Mouse (Mus musculus) urinary bladder, adult 18-20 months (tissue): ENCODE measurements around the gene Usp21.
A peak's percentile ranks its signal among the peaks of the same experiment; 100 is the strongest.
"Not testable (repeated sequence)": the region's sequence is repeated elsewhere in the genome, so short reads cannot be mapped to it uniquely, and the experiment has no call there.

ENCODE experiments used
- DNase-seq, 2 experiments: peaks; one replicate each; pipeline ENCODE4 v3.0.0; 2022; ENCODE audit warnings: low spot score in 2 of 2, mixed read lengths in 2 of 2

The Usp21 gene

DNA sequence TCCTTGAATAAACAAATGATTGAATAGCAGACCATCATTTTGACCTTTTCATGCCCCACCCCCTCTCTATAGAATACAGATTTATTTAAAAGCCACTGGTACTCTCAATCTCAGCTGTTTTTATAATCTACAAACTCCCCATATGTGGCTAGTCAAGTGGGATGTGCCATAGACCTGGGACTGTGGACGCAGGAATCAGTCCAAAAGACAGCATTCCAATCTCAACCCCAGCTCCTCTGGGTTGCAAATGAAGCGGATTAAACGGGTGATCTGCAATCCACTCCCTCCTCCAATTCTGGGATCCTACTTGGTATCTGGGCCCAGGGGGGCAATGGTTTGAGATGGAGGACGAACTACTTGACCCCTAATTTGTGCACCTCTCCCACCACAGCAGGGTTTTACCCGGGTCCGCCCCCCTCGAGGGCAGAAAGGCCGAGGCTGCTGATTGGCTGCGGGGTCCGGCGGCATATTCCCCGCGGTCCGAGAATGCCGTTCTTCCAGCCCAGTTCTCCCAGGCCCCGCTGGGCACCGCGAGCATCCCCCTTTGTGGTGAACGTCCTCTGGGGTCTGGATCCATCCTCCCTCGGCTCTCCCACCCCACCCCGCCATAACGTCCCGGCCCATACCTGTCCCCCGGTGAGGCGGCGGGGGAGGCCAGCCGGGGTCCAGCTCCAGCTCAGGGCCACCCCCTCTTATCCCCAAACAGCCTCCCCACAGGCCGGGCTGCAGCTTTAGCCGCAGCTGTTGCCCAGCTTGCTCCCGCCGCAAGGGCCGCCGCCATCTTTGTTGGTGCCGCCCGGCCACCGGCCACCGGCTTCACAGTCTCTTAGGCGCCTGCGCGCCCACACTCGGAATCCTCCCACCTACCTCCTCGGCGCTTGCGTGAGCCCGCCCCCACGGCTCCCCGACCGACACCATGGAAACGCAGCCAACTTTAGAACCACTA, at the start of gene Usp21:
TSS of gene Usp21 (minus strand) at position 856 of the 946 bp plus-strand sequence.
- DNase-seq = peak; percentile 86 to 89

DNA sequence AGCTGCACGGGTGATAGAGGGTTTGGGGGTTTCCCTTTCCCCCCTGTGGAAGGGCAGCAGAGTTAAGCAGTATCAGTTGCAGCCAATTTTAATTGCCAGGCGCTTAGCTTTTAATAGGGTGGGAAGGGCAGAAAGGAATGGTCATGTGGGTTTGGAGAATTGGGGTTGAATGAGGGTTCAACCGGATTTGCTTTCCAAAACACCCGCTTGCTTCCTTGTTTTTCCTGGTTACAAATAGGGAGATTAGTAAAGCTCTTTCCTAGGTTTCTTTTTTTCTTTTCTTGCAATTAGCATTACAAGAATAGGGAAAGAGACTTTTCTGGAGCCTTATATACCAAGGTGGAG, 42.4 kb upstream of the Usp21 start:
- DNase-seq = no peak

DNA sequence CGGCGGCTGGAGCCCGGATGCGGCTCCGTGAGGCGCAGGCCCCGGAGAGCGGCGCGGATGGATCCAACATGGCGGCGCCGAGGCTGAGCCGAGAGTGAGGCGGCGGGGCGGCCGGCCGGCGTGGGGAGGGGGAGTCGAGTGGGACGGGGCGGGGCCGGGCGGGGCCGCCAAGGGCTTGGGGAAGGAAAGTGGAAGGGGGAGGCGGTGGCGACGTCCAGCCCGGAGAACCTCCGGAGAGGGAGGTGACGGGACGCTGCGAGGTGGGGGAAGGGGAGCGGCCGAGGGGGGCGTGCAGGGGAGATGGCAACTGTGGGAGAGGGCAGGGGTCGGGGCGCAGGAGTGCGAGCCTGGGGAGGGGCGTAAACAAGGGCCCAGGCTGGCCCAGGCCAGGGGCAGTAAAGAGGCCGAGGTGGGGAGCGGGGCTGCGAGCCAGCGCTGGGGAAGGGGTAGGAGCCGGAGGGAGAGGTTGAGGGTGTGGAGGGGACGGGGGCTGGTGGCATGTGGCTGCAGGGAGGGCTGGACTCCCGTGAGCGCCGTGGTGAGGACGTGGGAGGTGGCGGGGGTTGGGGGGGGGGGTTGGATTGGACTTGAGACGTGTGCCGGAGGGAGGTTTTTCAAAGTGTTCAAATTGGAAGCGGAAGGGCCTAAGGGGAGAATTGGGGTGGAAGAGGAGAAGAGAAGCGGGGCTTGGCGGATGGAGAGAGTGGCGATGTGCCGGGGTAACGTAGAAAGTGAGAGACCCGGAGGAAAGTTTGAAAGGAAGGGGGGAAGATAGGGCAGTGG, 41.8 kb upstream of the Usp21 start:
- DNase-seq = no peak

DNA sequence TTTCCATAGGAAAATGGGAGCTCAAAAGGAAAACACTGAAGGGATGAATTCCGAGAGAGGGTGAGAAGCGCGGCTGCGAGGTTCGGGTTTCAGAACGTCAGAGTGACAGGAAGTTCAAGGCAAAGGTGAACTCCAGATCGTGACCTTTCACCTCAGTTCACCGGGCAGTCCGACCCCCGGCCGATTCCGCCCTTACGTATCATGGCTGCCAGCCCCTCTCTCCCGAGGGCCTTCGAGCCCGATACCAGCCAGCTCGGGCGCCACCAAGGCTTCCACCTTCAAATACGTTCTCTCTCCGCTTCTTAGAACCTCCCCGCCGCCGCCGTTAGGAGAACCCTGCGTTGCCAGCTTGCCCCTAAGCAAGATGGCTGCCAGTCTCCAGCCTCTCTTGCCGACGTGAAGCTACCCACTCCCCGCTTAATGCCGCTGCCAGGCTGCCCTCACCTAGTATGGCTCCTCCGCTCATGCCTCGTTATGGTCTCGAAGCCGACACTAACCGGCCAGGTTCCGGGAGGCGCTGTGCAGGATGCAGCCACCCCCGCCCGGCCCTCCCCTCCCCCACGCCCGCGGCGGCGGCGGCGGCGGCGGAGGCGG, 41.1 kb upstream of the Usp21 start, which contains the start of gene Dedd:
TSS of gene Dedd (plus strand) at position 307 of the 594 bp plus-strand sequence.
- peak; percentile 87 to 88 for DNase-seq

DNA sequence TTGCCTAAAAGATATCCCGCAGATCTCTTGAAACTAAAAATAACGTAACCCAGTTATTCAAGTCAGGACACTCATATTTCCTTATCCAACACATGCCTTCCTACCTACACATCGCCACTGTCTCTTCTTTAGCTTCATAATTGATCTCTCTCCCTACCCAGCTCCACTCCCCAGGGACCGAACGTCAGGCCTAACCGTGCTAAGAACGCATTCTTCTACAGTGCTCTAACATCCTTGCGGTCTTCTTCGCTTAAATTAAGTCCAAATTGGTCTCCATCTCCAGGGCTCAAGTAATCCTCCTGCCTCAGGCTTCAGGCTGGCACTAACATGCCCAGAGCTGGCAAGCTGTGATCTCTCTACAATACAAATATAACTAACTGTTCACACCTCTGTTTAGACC, 40.5 kb upstream of the Usp21 start:
- DNase-seq = no peak

DNA sequence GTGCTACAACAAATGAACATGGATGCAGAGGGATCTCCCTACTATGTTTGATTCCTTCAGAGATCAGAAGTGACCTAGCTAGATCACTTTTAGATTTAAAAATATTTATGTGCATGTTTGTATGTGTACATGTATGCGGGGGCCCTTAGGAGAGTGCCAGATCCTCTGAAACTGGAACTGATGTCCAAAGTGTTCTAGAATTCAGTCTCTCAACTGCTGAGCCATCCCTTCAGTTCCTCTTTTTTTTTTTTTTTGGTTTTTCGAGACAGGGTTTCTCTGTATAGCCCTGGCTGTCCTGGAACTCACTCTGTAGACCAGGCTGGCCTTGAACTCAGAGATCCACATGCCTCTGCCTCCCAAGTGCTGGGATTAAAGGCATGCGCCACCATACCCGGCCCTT, 38.8 kb upstream of the Usp21 start:
- DNase-seq = not testable (repeated sequence)

DNA sequence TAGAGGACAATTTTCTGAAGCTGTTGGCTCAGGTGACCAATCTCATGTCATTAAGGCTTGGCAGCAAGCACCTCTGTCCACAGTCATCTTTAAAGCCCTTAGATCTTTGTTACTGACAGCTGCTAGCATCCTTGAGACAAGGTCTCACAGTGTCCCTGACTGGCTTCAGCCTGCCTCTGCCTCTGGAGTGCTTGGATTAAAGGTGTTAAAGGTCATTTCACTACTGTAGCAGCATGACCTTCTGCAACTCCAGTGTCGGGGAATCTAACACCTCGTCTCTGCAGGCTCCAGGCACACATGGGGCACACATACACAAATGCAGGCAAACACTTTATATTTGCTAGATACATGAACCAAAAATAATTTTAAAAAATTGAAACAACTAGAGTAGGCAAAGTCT, 37.8 kb upstream of the Usp21 start:
- no peak for DNase-seq

DNA sequence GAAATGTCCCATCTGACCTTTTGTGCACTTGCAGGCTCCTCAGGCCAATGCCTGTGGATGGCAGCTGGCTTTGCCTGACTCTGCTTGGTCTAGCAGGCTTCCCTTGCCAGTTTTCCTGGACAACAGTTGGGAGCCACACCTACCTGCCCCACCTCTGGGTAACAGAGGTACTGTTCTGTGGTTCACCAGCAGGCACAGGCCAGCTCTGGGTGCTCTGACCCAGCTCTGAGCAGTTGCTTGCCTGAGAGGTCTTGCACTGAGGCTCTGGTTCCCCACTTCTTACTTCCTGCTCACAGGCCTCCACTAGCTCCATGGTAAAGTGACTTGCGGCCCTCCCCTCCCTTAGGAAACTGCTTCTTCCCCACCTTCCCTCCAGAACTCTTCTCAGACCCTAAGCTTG, 34.2 kb upstream of the Usp21 start:
- DNase-seq = no peak

DNA sequence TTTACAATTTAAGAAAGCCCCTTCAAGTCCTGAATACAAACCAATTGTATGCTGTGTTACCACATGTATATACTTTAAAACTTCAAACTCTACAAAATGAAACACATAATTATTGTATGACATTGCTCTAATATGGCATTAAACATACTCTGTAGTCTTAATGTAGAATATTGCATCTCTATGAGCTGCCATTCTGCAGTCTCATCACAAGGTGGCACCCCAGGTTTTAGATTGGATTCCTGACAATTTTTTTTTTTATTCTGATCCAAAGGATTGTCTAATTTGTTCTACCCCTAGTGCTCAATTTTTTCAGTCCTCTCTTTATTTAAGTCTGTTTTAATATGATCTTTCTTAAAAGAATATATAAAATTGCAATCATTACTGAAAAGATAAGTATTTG, 33.6 kb upstream of the Usp21 start:
- DNase-seq = no peak

DNA sequence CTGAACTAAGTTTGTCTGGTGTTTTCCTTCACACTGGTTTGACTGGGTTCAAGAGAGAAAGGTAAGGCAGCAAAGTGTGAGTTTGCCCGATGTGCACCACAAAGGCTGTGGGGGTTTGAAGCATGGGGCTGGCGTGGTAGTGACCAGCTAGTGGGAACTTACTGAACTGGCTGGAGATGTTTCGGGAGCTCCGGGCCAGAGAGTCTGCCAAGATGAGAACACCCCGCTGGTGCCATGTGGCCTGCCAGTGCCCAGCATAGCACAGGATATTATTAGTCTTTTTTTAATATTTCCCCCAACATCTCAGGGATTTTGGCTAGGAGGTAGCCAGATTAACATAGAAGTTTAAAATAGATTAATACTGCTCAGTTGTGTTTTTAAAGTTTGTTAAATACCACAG, 32.4 kb upstream of the Usp21 start:
- no peak for DNase-seq

DNA sequence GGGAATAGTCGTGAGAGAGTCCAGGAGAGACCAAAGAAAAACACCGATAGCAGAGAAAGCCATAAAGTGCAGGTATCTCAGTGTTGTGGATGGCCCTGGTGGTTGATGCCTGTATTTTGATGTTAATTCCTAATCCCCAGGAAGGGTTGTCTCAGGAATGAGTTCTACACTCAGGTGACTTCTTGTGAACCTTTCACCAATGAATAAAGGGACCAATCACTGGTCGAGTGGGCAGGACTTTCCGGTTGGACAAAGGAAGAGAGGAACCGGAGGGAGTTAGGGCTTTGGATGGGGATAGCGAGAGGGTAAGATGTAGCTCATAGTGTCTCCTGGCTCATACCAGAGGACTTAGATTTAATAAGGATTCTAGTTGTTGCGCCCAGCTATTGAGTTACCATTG, 32.0 kb upstream of the Usp21 start:
- DNase-seq = no peak

DNA sequence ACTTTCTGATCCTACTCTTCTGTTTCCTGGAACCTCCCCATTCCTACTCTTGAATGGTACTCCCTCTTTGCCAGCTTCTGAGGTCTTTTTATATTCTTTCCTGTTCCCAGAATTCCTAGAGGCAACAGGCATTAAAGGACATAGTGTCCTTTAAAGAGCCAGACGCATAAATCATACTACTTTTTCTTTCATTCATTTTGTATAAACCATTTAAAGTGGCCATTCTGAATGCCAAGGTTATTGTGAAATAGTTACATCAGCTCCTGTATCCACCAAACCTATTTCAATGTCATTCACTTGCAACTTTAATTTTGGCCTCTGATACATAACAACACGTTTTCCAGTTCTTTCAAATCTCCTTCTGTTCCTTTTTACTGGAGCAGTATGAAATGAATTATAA, 21.5 kb upstream of the Usp21 start:
- no peak for DNase-seq

DNA sequence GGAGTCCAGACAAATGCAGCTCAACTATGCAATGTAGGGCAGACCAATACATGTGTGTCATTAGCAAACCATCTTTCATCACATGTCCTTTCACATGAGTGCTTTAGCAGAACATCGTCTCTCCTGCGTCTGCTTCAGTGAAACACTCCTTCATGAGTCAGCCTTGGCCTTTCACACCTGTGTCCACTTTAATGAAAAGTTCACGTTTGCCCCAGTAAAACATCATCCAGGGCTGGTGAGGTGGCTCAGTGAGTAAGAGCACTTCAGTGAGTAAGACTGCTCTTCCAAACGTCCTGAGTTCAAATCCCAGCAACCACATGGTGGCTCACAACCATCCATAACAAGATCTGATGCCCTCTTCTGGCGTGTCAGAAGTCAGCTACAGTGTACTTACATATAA, 18.4 kb upstream of the Usp21 start:
- not testable (repeated sequence) for DNase-seq

DNA sequence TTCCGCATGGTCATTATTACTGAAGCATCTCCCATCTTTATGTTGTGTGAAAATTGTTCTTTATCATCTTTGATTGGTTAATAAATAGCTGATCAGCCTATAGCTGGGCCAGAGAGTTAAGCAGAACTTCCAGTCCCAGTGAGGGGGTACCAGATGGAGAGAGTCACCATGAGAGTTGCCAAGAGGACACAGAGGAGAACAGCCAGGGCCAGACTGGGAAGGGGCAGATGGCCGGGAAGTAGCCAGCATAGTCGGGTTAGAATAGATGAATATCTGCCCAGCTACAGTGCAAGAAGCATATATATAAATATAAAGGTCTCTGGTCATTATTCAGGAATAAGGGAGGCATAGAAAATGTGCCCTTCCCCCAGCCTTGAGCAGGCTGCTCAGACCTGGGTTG, 10.4 kb upstream of the Usp21 start:
- no peak for DNase-seq

DNA sequence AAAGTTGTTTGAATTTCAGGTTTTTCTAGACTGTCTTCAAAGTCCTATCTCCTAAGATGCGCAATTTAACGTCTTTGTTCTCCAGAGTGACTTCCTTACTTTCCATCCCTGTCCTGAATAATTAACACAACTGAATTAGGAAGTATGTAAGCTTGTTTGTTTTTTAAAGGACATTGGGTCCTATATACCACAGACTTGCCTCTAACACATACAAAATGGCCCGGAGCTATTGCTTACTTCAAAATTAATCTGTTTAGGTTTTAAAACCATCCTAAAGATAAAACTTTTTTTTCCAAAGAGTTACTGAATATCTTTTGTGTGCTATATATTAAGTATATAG, 7.2 kb upstream of the Usp21 start:
- no peak for DNase-seq

DNA sequence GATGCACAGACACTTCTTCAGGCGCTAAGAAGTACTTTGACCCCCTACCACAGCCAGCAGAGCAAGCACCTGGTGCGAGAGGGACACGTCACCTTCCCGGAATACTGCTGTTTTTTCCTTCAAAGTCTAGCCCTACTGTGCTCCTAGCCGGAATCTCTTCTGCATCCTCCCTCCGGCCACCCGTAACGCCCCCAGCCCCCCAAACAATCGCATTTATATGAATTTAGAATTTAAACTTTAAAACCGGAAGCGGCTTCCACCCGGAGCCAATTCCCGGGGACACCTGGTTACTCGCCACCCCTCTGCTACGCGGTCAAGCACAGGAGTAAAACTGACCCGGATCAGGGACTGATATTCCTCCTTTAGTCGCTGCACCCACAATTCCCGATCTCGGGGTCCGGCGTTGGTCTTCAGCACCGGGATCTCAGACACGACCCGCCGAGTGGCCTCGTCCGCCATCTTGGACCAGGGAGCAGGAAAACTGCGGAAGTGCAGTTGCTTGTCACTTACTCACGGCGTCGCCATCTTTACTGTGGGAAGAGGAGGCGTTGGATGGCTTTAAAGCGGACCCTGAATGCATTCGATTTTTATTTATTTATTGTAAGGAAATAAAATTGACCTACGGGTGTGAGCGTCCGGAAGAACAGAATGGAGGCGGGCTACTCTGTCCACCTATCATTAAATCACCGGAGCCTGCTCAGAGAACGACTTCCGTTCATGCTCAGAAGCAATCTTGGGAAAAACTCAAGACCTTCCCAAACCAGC, 6.7 kb upstream of the Usp21 start, which contains the start of gene Ufc1:
TSS of gene Ufc1 (minus strand) at position 727 of the 765 bp plus-strand sequence.
- peak; percentile 81 to 86 for DNase-seq

DNA sequence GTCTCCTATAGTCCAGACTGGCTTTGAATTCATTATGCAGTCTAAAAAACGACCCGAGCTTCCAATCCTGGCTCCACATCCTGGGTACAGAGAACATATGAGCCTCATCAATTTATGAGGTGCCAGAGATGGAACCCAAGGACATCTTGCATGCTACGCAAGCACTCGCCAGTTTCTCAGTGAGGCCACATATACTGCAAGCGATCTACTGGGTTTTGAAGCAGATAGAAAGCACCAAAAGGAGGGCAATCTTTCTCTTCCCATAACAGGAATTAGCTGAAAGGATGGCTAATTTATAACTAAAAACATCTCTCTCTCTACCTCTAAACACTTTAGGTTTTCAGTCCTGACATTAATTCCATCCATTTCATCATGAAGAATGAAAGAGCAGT, 6.1 kb upstream of the Usp21 start:
- no peak for DNase-seq

DNA sequence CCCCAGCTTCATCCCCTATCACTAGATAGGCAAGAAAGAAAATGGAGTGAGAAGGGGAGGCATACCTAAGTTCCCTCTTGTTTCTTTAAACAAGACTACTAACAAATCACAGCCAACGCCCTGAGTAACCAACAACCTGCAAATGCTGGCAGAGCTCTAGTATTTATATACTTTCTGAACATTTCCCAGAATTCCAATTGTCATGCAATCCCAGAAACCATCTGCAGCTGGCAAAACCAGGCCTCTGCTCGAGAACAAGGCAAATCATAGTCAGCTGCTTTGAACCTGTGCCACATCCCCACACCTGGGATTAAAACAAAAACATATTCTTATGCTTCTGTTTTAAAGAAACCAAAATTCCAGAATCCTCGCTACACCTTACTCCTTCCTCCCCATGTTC, 5.6 kb upstream of the Usp21 start:
- no peak for DNase-seq

DNA sequence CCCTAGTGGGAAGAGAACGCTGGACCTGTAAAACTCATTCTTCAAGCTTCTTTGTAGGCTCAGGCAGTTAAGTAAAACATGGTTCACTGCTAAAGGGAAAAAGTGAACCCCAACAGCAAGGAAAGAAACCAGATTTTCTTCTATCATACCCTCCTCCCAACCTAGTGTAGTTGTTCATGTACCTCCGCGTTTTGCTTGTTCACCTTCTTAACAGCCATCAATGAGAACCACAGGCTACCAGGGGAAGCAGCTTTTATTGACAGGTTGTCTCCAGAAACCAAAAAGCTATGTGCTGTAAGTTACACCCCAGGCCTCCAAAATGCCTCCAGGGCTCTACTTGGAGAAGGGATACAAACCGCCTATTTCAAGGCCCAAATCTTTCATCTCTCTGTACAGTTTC, 537 bp upstream of the Usp21 start:
- DNase-seq = no peak

DNA sequence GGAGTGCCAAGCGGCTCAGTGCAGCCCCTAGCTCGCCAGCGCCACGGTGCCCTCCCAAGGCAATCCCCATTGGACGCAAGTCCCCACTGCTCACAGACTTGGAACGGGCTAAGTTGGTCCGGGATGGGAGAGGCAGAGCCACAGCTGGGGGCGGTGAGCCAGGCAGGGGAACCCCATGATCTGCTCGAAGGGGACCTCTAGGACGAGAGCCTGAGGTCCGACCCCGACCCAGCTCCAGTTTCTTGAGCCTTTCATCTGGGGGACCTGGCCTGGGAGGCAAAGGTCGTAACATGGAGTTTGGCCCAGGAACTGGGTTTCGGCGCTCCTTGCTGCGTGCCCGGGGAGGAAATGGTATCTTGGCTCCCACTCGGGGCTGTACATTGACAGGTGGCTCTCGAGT, 1.3 kb downstream of the Usp21 start:
- no peak for DNase-seq

DNA sequence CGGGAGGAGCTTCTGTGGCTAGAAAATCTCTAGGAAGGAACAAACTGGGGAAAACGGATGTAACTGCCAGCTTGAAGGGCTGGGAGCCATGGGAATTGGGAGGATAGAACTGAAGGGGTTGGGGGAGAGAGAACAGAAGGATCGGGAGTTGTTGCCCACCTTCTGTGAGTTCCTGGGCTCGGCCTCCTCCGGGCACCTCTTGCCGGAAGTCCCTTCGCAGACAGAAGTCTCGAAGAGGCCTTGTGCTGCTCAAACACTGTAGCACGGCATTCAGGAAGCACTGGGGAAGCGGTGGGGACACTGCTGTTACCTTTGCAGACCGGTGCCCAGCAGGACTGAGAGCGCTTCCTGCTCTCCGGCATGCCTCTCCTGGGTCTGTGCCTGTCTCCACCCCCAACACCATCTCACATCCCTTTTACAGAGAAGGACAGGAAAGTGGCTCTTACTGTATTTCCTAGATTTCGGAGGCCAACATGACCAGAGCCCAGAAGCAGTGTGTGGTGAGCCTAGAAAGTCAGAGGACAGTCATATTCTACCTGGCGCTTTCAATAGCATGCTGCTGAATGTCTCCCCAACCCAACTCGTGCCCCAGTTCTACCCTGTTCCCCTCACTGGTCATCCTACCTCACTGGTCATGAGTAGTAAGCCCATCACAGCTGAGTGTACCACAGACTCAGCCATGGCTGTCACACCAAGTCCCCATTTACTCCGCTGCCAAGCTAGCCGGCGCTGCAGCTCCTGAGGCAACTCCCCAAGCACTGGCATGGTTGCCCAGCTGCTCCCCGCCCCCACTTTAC, 2.5 kb downstream of the Usp21 start:
- no peak for DNase-seq
